In the genomic region with DNA sequence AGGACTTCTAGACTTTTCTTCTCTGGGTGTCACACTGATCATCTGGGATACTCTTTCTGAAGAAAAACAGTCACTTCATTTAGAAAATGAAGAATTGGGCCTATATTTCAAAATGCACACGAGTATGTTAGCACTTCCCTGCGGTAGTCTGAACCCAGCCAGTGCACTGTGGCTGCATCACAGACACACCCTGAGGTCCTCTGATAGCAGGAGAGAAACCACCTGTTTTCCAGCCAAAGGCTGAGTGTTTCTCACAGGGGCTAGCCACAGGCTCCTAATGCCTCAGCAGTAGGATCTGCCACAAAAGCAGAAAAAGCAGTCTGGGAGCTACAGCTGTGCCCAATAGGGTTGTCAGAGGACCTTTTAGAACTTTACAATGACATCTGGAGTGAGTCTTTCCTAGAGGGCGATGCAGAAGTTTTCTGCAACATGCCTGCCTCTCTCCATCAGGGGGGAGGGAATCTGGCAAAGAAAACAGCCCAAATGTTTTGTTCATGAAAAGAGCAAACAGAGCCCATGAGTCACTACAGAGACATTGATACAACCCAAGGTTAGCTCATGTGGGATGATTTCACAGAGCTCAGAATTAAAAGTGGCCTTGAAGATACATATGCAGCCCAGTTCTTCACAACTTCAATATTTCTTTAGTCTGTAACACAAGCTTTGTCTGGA, we compare ENCODE assay signal across 17 mouse cellular contexts. TPM values are rescaled to one million over a fixed set of nuclear protein-coding genes. Genes with fewer than 3 reads are reported as not detected.
DNase-seq lines count a peak whose midpoint lies in the region; ATAC-seq and TF ChIP-seq lines count a peak whose summit lies in the region.
"Had no signal": no experiment of that assay in that cellular context is flagged by ENCODE, and none has a peak within 500 bp of the region (broad histone marks: within the 10 kb centered on the region; RNA-seq: fewer than 3 reads in every experiment).

No protein-coding gene starts in this region.

- H3K27ac ChIP-seq in layer of hippocampus, adult 2 months: no peak overlapping the region
- H3K27ac ChIP-seq: embryonic facial prominence, embryonic 15.5 days; hindbrain, embryonic 10.5 days; neural tube, embryonic 12.5 days had no signal

- ATAC-seq in megakaryocyte-erythroid progenitor cell, adult 5-6 weeks (replicated peaks; ENCODE audit: low FRiP score, low TSS enrichment, poor library complexity, severe bottlenecking): peak; percentile 85

- DNase-seq in adrenal gland, adult (ENCODE audit: inconsistent age in 2 of 2, low spot score in 1 of 2): peak; percentile 31 to 77
- no peak for DNase-seq in adrenal gland, postnatal 4 days (ENCODE audit: low spot score in 2 of 2)
- peak; percentile 26 for DNase-seq in ovary, adult 18-20 months (ENCODE audit: low spot score)
- DNase-seq in ovary, postnatal 36 days (ENCODE audit: low spot score): no peak
- DNase-seq in adrenal gland, adult 8-10 months: peak; percentile 25
- no peak for DNase-seq in left cerebral cortex, postnatal 36 days (ENCODE audit: low spot score in 2 of 2)
- no peak for DNase-seq in layer of hippocampus, adult 2 months (ENCODE audit: low spot score in 2 of 2)
- DNase-seq: cerebellum, adult 2 months; gastrocnemius, postnatal 10 days; kidney, adult 8-10 months; kidney, postnatal 25 days; layer of hippocampus, adult 9-11 months; lung, postnatal 14 days had no signal

- no peak for TF ChIP-seq CTCF in layer of hippocampus, adult 2 months (conservative IDR thresholded peaks at IDR 0.05)

- no peak overlapping the region for H3K4me3 ChIP-seq in layer of hippocampus, adult 2 months
- H3K4me3 ChIP-seq: embryonic facial prominence, embryonic 15.5 days; hindbrain, embryonic 10.5 days; neural tube, embryonic 12.5 days had no signal

- intact Hi-C loops in left cerebral cortex, postnatal 36 days (cut with DNase I): no loop called here

RNA-seq across cellular contexts. Expression of a gene that starts 19.8 kb away (rescaled TPM):
- total RNA-seq in adrenal gland, postnatal 4 days (2021): 10 to 100 TPM; 62.3 to 64.4 TPM
- total RNA-seq in adrenal gland, adult 8-10 months (2022): 10 to 100 TPM; 72.3 to 92.9 (median 81.5) TPM
- total RNA-seq in megakaryocyte-erythroid progenitor cell, adult 5-6 weeks (2014; fragmentation: Nextera tagmentation): 11.9 and 15.8 TPM in 2 replicates
- total RNA-seq in megakaryocyte-erythroid progenitor cell, adult 5-6 weeks (2017): 34.9 and 45.0 TPM in 2 replicates
- total RNA-seq in left cerebral cortex, postnatal 36 days (2021): 10 to 100 TPM; 24.1 to 30.4 TPM
- total RNA-seq in layer of hippocampus, adult 2 months (2021): 10 to 100 TPM; 31.1 to 33.6 TPM

RNA-seq across cellular contexts. Expression of a gene that starts 32.6 kb away (rescaled TPM):
- total RNA-seq in adrenal gland, postnatal 4 days (2021): 100 to 1,000 TPM; 118 to 126 TPM
- total RNA-seq in adrenal gland, adult 8-10 months (2022): 10 to 100 TPM; 68.1 to 84.6 (median 77.2) TPM
- total RNA-seq in megakaryocyte-erythroid progenitor cell, adult 5-6 weeks (2014; fragmentation: Nextera tagmentation): 34.9 and 54.4 TPM in 2 replicates
- 26.4 and 42.6 TPM in 2 replicates for total RNA-seq in megakaryocyte-erythroid progenitor cell, adult 5-6 weeks (2017)
- total RNA-seq in left cerebral cortex, postnatal 36 days (2021): 10 to 100 TPM; 52.8 to 60.2 TPM
- total RNA-seq in layer of hippocampus, adult 2 months (2021): 10 to 100 TPM; 52.8 to 57.9 TPM

RNA-seq across cellular contexts. Expression of a gene that starts 39.2 kb away (rescaled TPM):
- total RNA-seq in adrenal gland, postnatal 4 days (2021): 10 to 100 TPM; 19.6 to 20.8 TPM
- total RNA-seq in adrenal gland, adult 8-10 months (2022): 10 to 100 TPM; 18.6 to 22.7 (median 19.8) TPM
- total RNA-seq in megakaryocyte-erythroid progenitor cell, adult 5-6 weeks (2014; fragmentation: Nextera tagmentation): 21.0 and 27.3 TPM in 2 replicates
- 49.8 and 64.6 TPM in 2 replicates for total RNA-seq in megakaryocyte-erythroid progenitor cell, adult 5-6 weeks (2017)
- total RNA-seq in left cerebral cortex, postnatal 36 days (2021): 10 to 100 TPM; 14.6 to 23.4 TPM
- 10 to 100 TPM; 23.2 to 23.7 TPM for total RNA-seq in layer of hippocampus, adult 2 months (2021)

Comparison
In these comparisons a context has a peak if more than half of its experiments do, and no peak if none do; other contexts are left out.
1. DNase-seq: peak in adrenal gland, adult (2 of 2), ovary, adult 18-20 months (single experiment) and adrenal gland, adult 8-10 months (single experiment); none in adrenal gland, postnatal 4 days (0 of 2), ovary, postnatal 36 days (single experiment), left cerebral cortex, postnatal 36 days (0 of 2) and layer of hippocampus, adult 2 months (0 of 2).